Mouse (Mus musculus) liver, embryonic 12.5 days (tissue): ENCODE data around the gene Gas2l1. TPM values are rescaled to one million over a fixed set of nuclear protein-coding genes. Genes with fewer than 3 reads are reported as not detected.

Experiments used
- ATAC-seq: fragments of 200-750 bp; cut with Nextera tagmentation; 2 replicates; pipeline ENCODE4 v1.8.0; 2017; ENCODE audit warnings: moderate number of reproducible peaks, mild to moderate bottlenecking, moderate library complexity
- H3K27ac ChIP-seq: fragments of 300-500 bp; sonication (generic); 2 replicates; pipeline ENCODE4 v1.5.1; 2016; ENCODE audit warnings: mild to moderate bottlenecking
- H3K27me3 ChIP-seq: fragments of 300-500 bp; sonication (generic); replicated peaks from 2 replicates; pipeline ENCODE4 v1.6.1; 2016; ENCODE audit warnings: mild to moderate bottlenecking, moderate library complexity
- H3K36me3 ChIP-seq: fragments of 300-500 bp; sonication (generic); 2 replicates; pipeline ENCODE4 v1.6.1; 2016; ENCODE audit warnings: mild to moderate bottlenecking, moderate library complexity
- H3K4me1 ChIP-seq: fragments of 300-500 bp; sonication (generic); 2 replicates; pipeline ENCODE4 v1.6.1; 2016
- H3K4me2 ChIP-seq: fragments of 300-500 bp; sonication (generic); 2 replicates; pipeline ENCODE4 v1.6.1; 2016; ENCODE audit warnings: mild to moderate bottlenecking, moderate library complexity
- H3K4me3 ChIP-seq: fragments of 300-500 bp; sonication (generic); 2 replicates; pipeline ENCODE4 v1.5.1; 2016; ENCODE audit warnings: mild to moderate bottlenecking, moderate library complexity
- H3K9ac ChIP-seq: fragments of 300-500 bp; sonication (generic); 2 replicates; pipeline ENCODE4 v1.6.1; 2016; ENCODE audit warnings: mild to moderate bottlenecking, moderate library complexity
- H3K9me3 ChIP-seq: fragments of 300-500 bp; sonication (generic); replicated peaks from 2 replicates; pipeline ENCODE4 v1.6.1; 2016; ENCODE audit warnings: mild to moderate bottlenecking, moderate library complexity
- WGBS: fragments of 180-500 bp; shearing (Covaris S2); methylation state at CpG from one replicate; pipeline ENCODE4 v1.1.7; 2016; ENCODE audit not compliant: insufficient replicate concordance; 5-methylcytosine and 5-hydroxymethylcytosine counted together
- polyA plus RNA-seq: library from polyadenylated mRNA; unstranded; fragments of >200 nt; fragmentation: Nextera tagmentation; extraction: Ambion mirVana; gene quantifications from 2 replicates; pipeline ENCODE4 v1.2.1, GENCODE M21; 2016

Gene Gas2l1
- polyA plus RNA-seq, 1 experiment from 2014 or later = 37.5 TPM

GRCm38 (mm10) chr11:5033136-5033535 is 32.0 kb downstream of the Gas2l1 start:
- no peaks in the 10 kb centered on the region for H3K27me3 ChIP-seq
- no peak overlapping the region for H3K4me3 ChIP-seq
- H3K4me2 ChIP-seq = no peak overlapping the region
- peaks cover 100% of the 10 kb centered on the region for H3K36me3 ChIP-seq
- H3K4me1 ChIP-seq = 0 out of 2 replicates have a peak, but pooled peaks cover 10% of the 10 kb centered on the region
- no peak overlapping the region for H3K27ac ChIP-seq
- WGBS = 89% methylated on average over 3 of the region's 3 CpGs
- no peak overlapping the region for H3K9ac ChIP-seq
- H3K9me3 ChIP-seq = no peaks in the 10 kb centered on the region
- ATAC-seq = no peak

DNA sequence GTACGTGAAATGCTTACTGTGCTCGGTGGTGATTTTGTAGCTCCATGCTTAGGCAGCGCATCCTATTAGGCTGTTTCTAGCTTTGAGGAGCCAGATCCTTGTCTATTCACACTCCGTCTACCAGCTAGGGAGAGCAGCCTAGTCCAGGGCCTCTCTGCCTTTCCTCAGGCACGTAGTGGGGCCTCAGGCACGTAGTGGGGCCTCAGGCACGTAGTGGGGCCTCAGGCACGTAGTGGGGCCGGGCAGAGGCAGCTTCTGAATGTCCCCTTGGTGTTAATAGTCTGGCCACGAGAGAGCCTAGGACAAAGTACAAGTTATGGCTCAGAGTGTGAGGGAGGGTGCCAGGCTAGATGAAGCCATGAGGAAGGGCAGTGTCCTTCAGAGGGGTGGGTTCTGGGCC is 32.4 kb downstream of the Gas2l1 start:
- Histone ChIP-seq H3K9me3 (no peaks in the 10 kb centered on the region), H3K4me1 (0 out of 2 replicates have a peak, but pooled peaks cover 10% of the 10 kb centered on the region), H3K9ac (no peak overlapping the region), H3K27ac (no peak overlapping the region), H3K4me3 (no peak overlapping the region), H3K36me3 (peaks cover 100% of the 10 kb centered on the region), H3K27me3 (no peaks in the 10 kb centered on the region), H3K4me2 (no peak overlapping the region)
- ATAC-seq = no peak
- 89% methylated on average over 10 of the region's 10 CpGs for WGBS

GRCm38 (mm10) chr11:5028228-5028627 is 36.9 kb downstream of the Gas2l1 start:
- Histone ChIP-seq H3K4me3 (no peak overlapping the region), H3K4me2 (no peak overlapping the region), H3K9ac (no peak overlapping the region), H3K9me3 (no peaks in the 10 kb centered on the region), H3K27ac (no peak overlapping the region), H3K27me3 (no peaks in the 10 kb centered on the region), H3K4me1 (0 out of 2 replicates have a peak, but pooled peaks cover 10% of the 10 kb centered on the region), H3K36me3 (peaks cover 100% of the 10 kb centered on the region)
- 91% methylated on average over 7 of the region's 7 CpGs for WGBS
- no peak for ATAC-seq

- WGBS = 91% methylated on average over 1 of the region's 1 CpGs
- H3K4me3 ChIP-seq = no peak overlapping the region
- 0 out of 2 replicates have a peak, but pooled peaks cover under 1% of the 10 kb centered on the region for H3K4me1 ChIP-seq
- H3K27ac ChIP-seq = no peak overlapping the region
- ATAC-seq = no peak
- no peak overlapping the region for H3K4me2 ChIP-seq
- peaks cover 92% of the 10 kb centered on the region for H3K36me3 ChIP-seq
- H3K9ac ChIP-seq = no peak overlapping the region
- H3K9me3 ChIP-seq = no peaks in the 10 kb centered on the region
- no peaks in the 10 kb centered on the region for H3K27me3 ChIP-seq
These were observed 40.0 kb downstream of the Gas2l1 start for GRCm38 (mm10) chr11:5025108-5025507.

DNA sequence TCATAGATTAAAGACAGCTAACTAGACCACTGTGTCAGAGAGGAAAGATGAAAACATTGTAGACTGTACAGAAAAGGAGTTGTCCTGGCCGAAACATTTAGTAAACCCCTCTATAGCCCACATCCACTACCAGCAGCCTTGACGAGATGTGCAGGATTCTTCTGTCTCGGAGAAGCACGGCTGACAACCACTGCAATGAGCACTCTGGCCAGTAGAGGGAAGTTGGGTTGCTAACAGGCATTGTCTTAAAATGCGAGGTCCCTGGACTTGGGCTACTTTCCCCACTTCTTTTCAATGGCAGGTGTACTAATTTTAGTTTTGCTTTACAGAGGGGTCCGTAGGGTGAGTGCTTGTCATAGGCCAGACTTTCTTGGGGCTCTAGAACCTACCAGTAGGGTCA is 47.6 kb downstream of the Gas2l1 start:
- H3K4me1 ChIP-seq = 0 out of 2 replicates have a peak, but pooled peaks cover 4% of the 10 kb centered on the region
- H3K4me3 ChIP-seq = no peak overlapping the region
- H3K4me2 ChIP-seq = no peak overlapping the region
- no peaks in the 10 kb centered on the region for H3K9me3 ChIP-seq
- no peak overlapping the region for H3K27ac ChIP-seq
- 72% methylated on average over 6 of the region's 6 CpGs for WGBS
- H3K36me3 ChIP-seq = peaks cover 92% of the 10 kb centered on the region
- ATAC-seq = no peak
- H3K9ac ChIP-seq = no peak overlapping the region
- no peaks in the 10 kb centered on the region for H3K27me3 ChIP-seq

DNA sequence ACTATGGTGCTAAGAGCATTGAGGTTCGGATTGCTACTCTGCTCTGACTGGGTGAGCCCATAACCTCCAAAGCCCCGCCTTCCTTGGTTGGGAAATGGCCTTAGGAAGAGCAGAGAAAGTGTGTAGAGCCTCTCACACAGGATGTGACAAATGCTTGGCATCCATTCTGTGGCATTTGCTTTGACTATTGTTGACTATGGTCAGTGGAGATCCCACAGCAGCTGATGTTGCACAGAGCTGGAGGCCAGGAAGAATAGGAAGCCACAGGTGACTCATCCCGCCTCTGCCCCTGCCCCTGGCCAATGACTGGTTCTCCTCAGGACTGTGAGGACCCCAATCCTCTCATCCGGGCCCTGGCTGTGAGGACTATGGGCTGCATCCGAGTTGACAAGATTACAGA is 48.8 kb downstream of the Gas2l1 start:
- Histone ChIP-seq H3K27ac (no peak overlapping the region), H3K4me3 (no peak overlapping the region), H3K9me3 (no peaks in the 10 kb centered on the region), H3K9ac (no peak overlapping the region), H3K4me2 (no peak overlapping the region), H3K36me3 (peaks cover 96% of the 10 kb centered on the region), H3K27me3 (no peaks in the 10 kb centered on the region), H3K4me1 (peaks cover 16% of the 10 kb centered on the region)
- WGBS = 77% methylated on average over 5 of the region's 5 CpGs
- no peak for ATAC-seq

- H3K9ac ChIP-seq = no peak overlapping the region
- WGBS = 53% methylated on average over 2 of the region's 2 CpGs
- no peaks in the 10 kb centered on the region for H3K9me3 ChIP-seq
- H3K4me1 ChIP-seq = peaks cover 19% of the 10 kb centered on the region
- peaks cover 96% of the 10 kb centered on the region for H3K36me3 ChIP-seq
- no peak overlapping the region for H3K4me2 ChIP-seq
- no peak overlapping the region for H3K4me3 ChIP-seq
- no peak for ATAC-seq
- no peaks in the 10 kb centered on the region for H3K27me3 ChIP-seq
- no peak overlapping the region for H3K27ac ChIP-seq
These were observed 49.4 kb downstream of the Gas2l1 start for GRCm38 (mm10) chr11:5015720-5016119.

DNA sequence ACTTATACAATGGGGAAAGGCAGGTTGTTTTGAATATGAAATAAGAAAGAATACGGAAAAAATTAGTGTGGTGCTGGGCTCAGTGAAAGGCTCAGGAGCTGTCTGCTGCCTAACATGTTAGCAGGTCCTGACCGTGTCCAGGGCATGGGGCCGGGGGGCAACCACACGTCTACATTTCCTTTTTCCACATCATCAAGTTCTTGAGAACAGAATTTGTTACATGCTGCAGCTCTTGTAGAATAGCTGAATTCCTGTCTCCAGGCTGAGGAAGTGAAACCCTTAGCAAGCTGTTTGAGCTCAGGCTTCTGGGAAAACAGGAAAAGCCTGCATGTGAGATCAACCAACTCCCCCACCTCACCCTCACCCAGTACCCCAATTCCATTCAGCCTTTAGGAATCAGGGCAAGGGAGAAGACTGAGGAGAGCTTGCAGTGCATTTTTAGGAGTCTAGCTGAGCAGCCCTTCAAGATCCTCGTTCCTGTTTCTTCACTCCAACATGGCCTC is 52.9 kb downstream of the Gas2l1 start:
- no peaks in the 10 kb centered on the region for H3K27me3 ChIP-seq
- ATAC-seq = no peak
- 72% methylated on average over 5 of the region's 5 CpGs for WGBS
- H3K4me1 ChIP-seq = peaks cover 53% of the 10 kb centered on the region
- peaks cover 74% of the 10 kb centered on the region for H3K36me3 ChIP-seq
- H3K4me3 ChIP-seq = no peak overlapping the region
- H3K4me2 ChIP-seq = no peak overlapping the region
- H3K9me3 ChIP-seq = no peaks in the 10 kb centered on the region
- peak overlapping the region; percentile 70 for H3K27ac ChIP-seq
- H3K9ac ChIP-seq = no peak overlapping the region; the same call in 1 of the 2 replicates

- Histone ChIP-seq H3K9ac (peak overlapping the region; percentile 28; the same call in 1 of the 2 replicates), H3K27ac (peak overlapping the region; percentile 70), H3K9me3 (no peaks in the 10 kb centered on the region), H3K4me3 (no peak overlapping the region), H3K36me3 (peaks cover 69% of the 10 kb centered on the region), H3K4me2 (peak overlapping the region; percentile 16; the same call in 1 of the 2 replicates), H3K4me1 (peaks cover 60% of the 10 kb centered on the region), H3K27me3 (no peaks in the 10 kb centered on the region)
- WGBS = 70% methylated on average over 1 of the region's 1 CpGs
- ATAC-seq = no peak
These were observed 53.6 kb downstream of the Gas2l1 start for GRCm38 (mm10) chr11:5011480-5011879.

GRCm38 (mm10) chr11:5010205-5010604 is 54.9 kb downstream of the Gas2l1 start:
- peaks cover 73% of the 10 kb centered on the region for H3K4me1 ChIP-seq
- no peaks in the 10 kb centered on the region for H3K27me3 ChIP-seq
- H3K36me3 ChIP-seq = peaks cover 68% of the 10 kb centered on the region
- WGBS = 68% methylated on average over 1 of the region's 1 CpGs
- H3K9me3 ChIP-seq = no peaks in the 10 kb centered on the region
- H3K4me3 ChIP-seq = peak overlapping the region; percentile 52
- peak overlapping the region; percentile 69 for H3K9ac ChIP-seq
- peak overlapping the region; percentile 67 for H3K4me2 ChIP-seq
- peak overlapping the region; percentile 96 for H3K27ac ChIP-seq
- ATAC-seq = no peak

DNA sequence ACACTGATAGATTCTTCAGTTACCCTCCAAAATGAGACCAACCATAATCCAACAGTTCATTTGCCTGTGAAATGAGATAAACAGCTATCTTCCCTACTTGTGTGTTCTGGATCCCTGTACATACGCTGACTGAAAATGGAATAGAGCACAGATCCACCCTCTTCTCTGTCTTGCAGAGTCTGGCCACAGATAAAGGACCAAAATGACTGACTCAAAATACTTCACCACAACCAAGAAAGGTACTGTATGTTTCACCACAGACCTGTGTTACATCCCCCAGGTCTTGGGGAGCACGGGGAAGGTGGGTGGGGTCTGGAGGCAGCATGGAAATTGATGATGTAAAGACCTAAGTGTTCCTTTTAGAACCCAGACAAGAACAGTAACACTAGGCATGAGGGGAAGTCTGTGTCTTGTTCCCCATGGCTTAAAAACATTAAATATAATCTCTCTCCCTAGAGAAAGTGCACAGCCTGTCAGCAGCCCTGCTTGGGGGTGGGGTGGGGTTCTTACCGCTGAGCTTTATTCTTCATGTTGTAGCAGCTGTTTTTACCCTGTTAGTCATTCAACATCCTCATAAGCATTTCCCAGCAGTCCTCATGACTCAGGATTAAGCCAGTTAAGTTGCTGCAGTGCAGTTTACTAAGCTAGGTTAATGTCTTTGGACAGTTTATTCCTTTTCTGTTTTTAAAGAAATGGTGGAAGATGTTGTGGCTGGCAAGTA is 55.6 kb downstream of the Gas2l1 start:
- H3K36me3 ChIP-seq = peaks cover 66% of the 10 kb centered on the region
- ATAC-seq = peak; percentile 92
- peaks cover 80% of the 10 kb centered on the region for H3K4me1 ChIP-seq
- no peaks in the 10 kb centered on the region for H3K27me3 ChIP-seq
- H3K9me3 ChIP-seq = no peaks in the 10 kb centered on the region
- 24% methylated on average over 3 of the region's 3 CpGs for WGBS
- peak overlapping the region; percentile 52 for H3K4me3 ChIP-seq
- H3K9ac ChIP-seq = peak overlapping the region; percentile 69
- peak overlapping the region; percentile 67 for H3K4me2 ChIP-seq
- peak overlapping the region; percentile 96 for H3K27ac ChIP-seq

GRCm38 (mm10) chr11:5008867-5009266 is 56.3 kb downstream of the Gas2l1 start:
- Histone ChIP-seq H3K36me3 (peaks cover 60% of the 10 kb centered on the region), H3K4me1 (peaks cover 85% of the 10 kb centered on the region), H3K9ac (peak overlapping the region; percentile 69), H3K4me3 (peak overlapping the region; percentile 52), H3K9me3 (no peaks in the 10 kb centered on the region), H3K27me3 (no peaks in the 10 kb centered on the region), H3K4me2 (peak overlapping the region; percentile 67), H3K27ac (peak overlapping the region; percentile 96)
- WGBS = 17% methylated on average over 3 of the region's 3 CpGs
- ATAC-seq = peak; percentile 75
